Comparison of ENCODE assay signal across 8 mouse cellular contexts in the genomic region with DNA sequence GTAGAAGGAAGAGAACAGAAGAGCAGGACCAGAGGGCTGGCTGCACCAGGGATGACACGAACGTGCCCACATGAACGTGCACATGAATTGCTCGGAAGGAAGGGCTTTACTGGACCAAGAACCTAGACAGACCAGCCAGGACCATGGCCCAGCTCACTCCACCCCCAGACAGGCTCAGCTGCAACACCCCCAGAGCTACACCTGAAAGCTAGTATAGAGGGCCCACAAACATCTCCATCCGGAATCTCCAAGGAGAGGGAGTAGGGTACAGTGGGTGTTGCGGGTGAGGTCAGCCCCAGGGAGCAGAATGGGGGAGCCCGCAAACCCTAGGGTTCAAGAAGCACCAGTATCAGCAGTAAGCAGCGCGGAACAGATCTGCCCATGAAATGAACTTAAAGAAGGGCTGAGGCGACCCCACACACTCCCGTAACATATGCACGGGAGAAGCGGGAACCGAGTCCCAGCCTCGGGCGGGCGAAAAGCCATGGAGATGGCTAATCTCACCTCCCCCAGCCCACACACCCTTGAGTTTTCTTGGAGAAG. TPM values are rescaled to one million over a fixed set of nuclear protein-coding genes. Genes with fewer than 3 reads are reported as not detected.
A peak's percentile ranks its signal among the peaks of the same experiment; 100 is the strongest.
DNase-seq lines count a peak whose midpoint lies in the region; ATAC-seq and TF ChIP-seq lines count a peak whose summit lies in the region.

No protein-coding gene starts in this region.

- no peak for DNase-seq in heart, embryonic 10.5 days (ENCODE audit: low spot score)
- DNase-seq in heart, adult 18-20 months, result no peak
- DNase-seq in liver, embryonic 14.5 days (ENCODE audit: low read depth in 3 of 3, low spot score in 3 of 3), result no peak
- DNase-seq in ovary, postnatal 36 days (ENCODE audit: low spot score), result no peak
- no peak for DNase-seq in frontal cortex, adult 2 months (ENCODE audit: extremely low spot score in 1 of 2, low spot score in 1 of 2)

- H3K9me3 ChIP-seq in heart, embryonic 10.5 days, result no peaks in the 10 kb centered on the region
- no peaks in the 10 kb centered on the region for H3K9me3 ChIP-seq in forebrain, embryonic 16.5 days (ENCODE audit: control insufficient read depth, low read length)
- no peaks in the 10 kb centered on the region for H3K9me3 ChIP-seq in liver, embryonic 14.5 days (ENCODE audit: control insufficient read depth, low read length)

- TF ChIP-seq EP300 in liver, embryonic 14.5 days (IDR thresholded peaks at IDR 0.05; ENCODE audit: low read depth), result no peak

- H3K79me2 ChIP-seq in C2C12 (ENCODE audit: control insufficient read depth, insufficient read depth), result peaks cover 32% of the 10 kb centered on the region

- H3K4me2 ChIP-seq in forebrain, embryonic 16.5 days (ENCODE audit: low read length), result peak overlapping the region; percentile 96
- peak overlapping the region; percentile 73 for H3K4me2 ChIP-seq in liver, embryonic 14.5 days (ENCODE audit: low read depth)

- peak overlapping the region; percentile 85 for H3K4me3 ChIP-seq in heart, embryonic 10.5 days
- peak overlapping the region; percentile 55 for H3K4me3 ChIP-seq in C2C12 (ENCODE audit: insufficient read depth, poor library complexity, severe bottlenecking)
- peak overlapping the region; percentile 72; the same call in 1 of the 2 replicates for H3K4me3 ChIP-seq in forebrain, embryonic 16.5 days (replicated peaks; ENCODE audit: low read length)
- H3K4me3 ChIP-seq in liver, embryonic 14.5 days (ENCODE audit: insufficient read depth in 1 of 2, low read depth in 2 of 2, low read length in 2 of 2), result peak overlapping the region; percentile 62 to 63; a peak in 2 of 4 replicates

- no peak for ATAC-seq in forebrain, embryonic 16.5 days
- ATAC-seq in liver, embryonic 14.5 days (ENCODE audit: insufficient read depth), result no peak
- ATAC-seq in cerebellum, adult (ENCODE audit: insufficient number of reproducible peaks, low FRiP score, low TSS enrichment), result no peak

- H3K27ac ChIP-seq in heart, embryonic 10.5 days, result 0 out of 2 replicates have a peak overlapping the region, but pooled peaks have one; percentile 89
- no peak overlapping the region for H3K27ac ChIP-seq in forebrain, embryonic 16.5 days (ENCODE audit: low read length)
- H3K27ac ChIP-seq in liver, embryonic 14.5 days, result no peak overlapping the region

- peak overlapping the region; percentile 85 for H3ac ChIP-seq in C2C12 (ENCODE audit: control insufficient read depth, insufficient read length, low read depth)

- TF ChIP-seq CTCF in C2C12 (IDR thresholded peaks at IDR 0.05; ENCODE audit: control insufficient read depth, insufficient read depth, insufficient read length), result no peak
- no peak for TF ChIP-seq CTCF in liver, embryonic 14.5 days (IDR thresholded peaks at IDR 0.05; ENCODE audit: low read depth)

- H3K79me3 ChIP-seq in C2C12 (ENCODE audit: low read depth), result peaks cover 3% of the 10 kb centered on the region

- WGBS in heart, embryonic 10.5 days, result 22% methylated on average over 17 of the region's 17 CpGs
- 16% methylated on average over 17 of the region's 17 CpGs for WGBS in forebrain, embryonic 16.5 days
- WGBS in liver, embryonic 14.5 days (ENCODE audit: insufficient replicate concordance), result 22% methylated on average over 17 of the region's 17 CpGs

- H3K27me3 ChIP-seq in heart, embryonic 10.5 days (ENCODE audit: insufficient read depth, poor library complexity, severe bottlenecking), result peaks cover 51% of the 10 kb centered on the region
- no peaks in the 10 kb centered on the region for H3K27me3 ChIP-seq in C2C12 (ENCODE audit: control insufficient read depth, insufficient read depth, insufficient read length)
- H3K27me3 ChIP-seq in forebrain, embryonic 16.5 days (replicated peaks; ENCODE audit: control insufficient read depth, insufficient read depth, low read length), result peaks cover 19% of the 10 kb centered on the region
- H3K27me3 ChIP-seq in liver, embryonic 14.5 days (ENCODE audit: control insufficient read depth, insufficient read depth, low read length), result peaks cover 31% of the 10 kb centered on the region

- no peak overlapping the region for H3K9ac ChIP-seq in forebrain, embryonic 16.5 days (replicated peaks; ENCODE audit: low read depth, low read length)
- H3K9ac ChIP-seq in liver, embryonic 14.5 days (replicated peaks), result no peak overlapping the region

- no peaks in the 10 kb centered on the region for H3K36me3 ChIP-seq in heart, embryonic 10.5 days
- no peaks in the 10 kb centered on the region for H3K36me3 ChIP-seq in C2C12 (ENCODE audit: control insufficient read depth, insufficient read depth)
- H3K36me3 ChIP-seq in forebrain, embryonic 16.5 days (ENCODE audit: control insufficient read depth, insufficient read depth), result no peaks in the 10 kb centered on the region
- no peaks in the 10 kb centered on the region for H3K36me3 ChIP-seq in liver, embryonic 14.5 days (replicated peaks; ENCODE audit: control insufficient read depth, insufficient read depth, low read depth)

- H3K4me1 ChIP-seq in heart, embryonic 10.5 days, result peaks cover 49% of the 10 kb centered on the region
- peaks cover 19% of the 10 kb centered on the region for H3K4me1 ChIP-seq in forebrain, embryonic 16.5 days (replicated peaks; ENCODE audit: control insufficient read depth, insufficient read depth, low read length)
- peaks cover 5 to 14% of the 10 kb centered on the region in 2 experiments; a peak in 3 of 4 replicates for H3K4me1 ChIP-seq in liver, embryonic 14.5 days (replicated peaks; ENCODE audit: control insufficient read depth in 2 of 2, insufficient read depth in 2 of 2, low read length in 1 of 2)

TF ChIP-seq in C2C12, 6 proteins besides CTCF, POLR2A, EP300 and RAD21:
- no peak for TF ChIP-seq MYOG (IDR thresholded peaks at IDR 0.05; ENCODE audit: control insufficient read depth, extremely low read depth, insufficient read length)
- TF ChIP-seq USF1 (IDR thresholded peaks at IDR 0.05; ENCODE audit: low read depth), result no peak
- TF ChIP-seq FOSL1 (IDR thresholded peaks at IDR 0.05; ENCODE audit: insufficient read depth, low read length, poor library complexity, severe bottlenecking), result no peak
- no peak for TF ChIP-seq MYOD1 (IDR thresholded peaks at IDR 0.05; ENCODE audit: control insufficient read depth, insufficient read length, low read depth)
- no peak for TF ChIP-seq CEBPB (IDR thresholded peaks at IDR 0.05; ENCODE audit: low read depth)
- TF ChIP-seq MAX (IDR thresholded peaks at IDR 0.05), result no peak

RNA-seq across cellular contexts. Expression of a gene that starts 1.4 kb away (rescaled TPM):
- 5.1 and 5.4 TPM in 2 replicates for polyA plus RNA-seq in heart, embryonic 10.5 days (2016; fragmentation: Nextera tagmentation; extraction: Ambion mirVana)
- 10 to 100 TPM; 29.4 to 30.2 TPM for total RNA-seq in heart, adult 18-20 months (2021)
- polyA plus RNA-seq in C2C12 (2012; fragmentation: generic; extraction: Trizol), result 20.8 TPM
- polyA plus RNA-seq in forebrain, embryonic 16.5 days (2015; fragmentation: Nextera tagmentation; extraction: Ambion mirVana), result 13.3 and 16.1 TPM in 2 replicates
- polyA plus RNA-seq in liver, embryonic 14.5 days (2012; rRNA removed), result 1.4 TPM in 2 replicates
- 2.4 and 3.1 TPM in 2 replicates for polyA plus RNA-seq in liver, embryonic 14.5 days (2014; fragmentation: Nextera tagmentation; extraction: Ambion mirVana)
- 66.9 and 72.8 TPM in 2 replicates for polyA plus RNA-seq in frontal cortex, adult 2 months (2012; rRNA removed)
